Mouse (Mus musculus) thymus, adult 2 months (tissue): ENCODE measurements around the gene Pdgfb.

Experiments used
- CTCF ChIP-seq: fragments of 200-500 bp; IDR thresholded peaks from 2 replicates; pipeline ENCODE4 v1.5.1; 2012; ENCODE audit warnings: mild to moderate bottlenecking, control low read depth, low read length, moderate library complexity, borderline replicate concordance; ENCODE audit not compliant: control insufficient read depth, poor library complexity, insufficient read depth; ENCODE audit errors: extremely low read depth
- POLR2A ChIP-seq: fragments of 200-500 bp; IDR thresholded peaks from 2 replicates; pipeline ENCODE4 v1.6.1; 2012; ENCODE audit warnings: mild to moderate bottlenecking, low read length, control low read depth, moderate library complexity; ENCODE audit not compliant: control insufficient read depth, poor library complexity, insufficient read depth; ENCODE audit errors: extremely low read depth

GRCm38 (mm10) chr15:80059606-80060005 lies 44.8 kb upstream of the Pdgfb start:
- TF ChIP-seq CTCF (no peak), POLR2A (no peak)
